Mouse (Mus musculus) embryonic facial prominence, embryonic 14.5 days (tissue): ENCODE results near the gene Unc5b. TPM values are rescaled to one million over a fixed set of nuclear protein-coding genes. Genes with fewer than 3 reads are reported as not detected.
"Not testable (repeated sequence)": the region's sequence is repeated elsewhere in the genome, so short reads cannot be mapped to it uniquely, and the experiment has no call there.

Source experiments
- ATAC-seq: fragments of 200-750 bp; cut with Nextera tagmentation; 2 replicates; pipeline ENCODE4 v1.8.0; 2017; ENCODE audit warnings: low read depth, moderate number of reproducible peaks, moderate TSS enrichment
- DNase-seq: peaks from one replicate; pipeline ENCODE4 v3.0.0-alpha.2; 2015; ENCODE audit warnings: low spot score
- H3K27ac ChIP-seq: fragments of 300-500 bp; sonication (generic); replicated peaks from 2 replicates; pipeline ENCODE4 v1.5.1; 2014; ENCODE audit warnings: low read depth, mild to moderate bottlenecking, low read length, moderate library complexity
- H3K27me3 ChIP-seq: fragments of 300-500 bp; sonication (generic); replicated peaks from 2 replicates; pipeline ENCODE4 v1.6.1; 2014; ENCODE audit warnings: low read length; ENCODE audit not compliant: control insufficient read depth, insufficient read depth
- H3K36me3 ChIP-seq: fragments of 300-500 bp; sonication (generic); 2 replicates; pipeline ENCODE4 v1.6.1; 2014; ENCODE audit warnings: low read length, mixed read lengths; ENCODE audit not compliant: control insufficient read depth, insufficient read depth
- H3K4me1 ChIP-seq: fragments of 300-500 bp; sonication (generic); 2 replicates; pipeline ENCODE4 v1.6.1; 2014; ENCODE audit warnings: antibody characterized with exemption, low read length; ENCODE audit not compliant: control insufficient read depth, insufficient read depth
- H3K4me2 ChIP-seq: fragments of 300-500 bp; sonication (generic); 2 replicates; pipeline ENCODE4 v1.6.1; 2014; ENCODE audit warnings: low read depth, mild to moderate bottlenecking, low read length, moderate library complexity, mixed read lengths
- H3K4me3 ChIP-seq: fragments of 300-500 bp; sonication (generic); 2 replicates; pipeline ENCODE4 v1.5.1; 2014; ENCODE audit warnings: low read depth, mild to moderate bottlenecking, low read length
- H3K9ac ChIP-seq: fragments of 300-500 bp; sonication (generic); 2 replicates; pipeline ENCODE4 v1.6.1; 2014; ENCODE audit warnings: low read depth, mild to moderate bottlenecking, low read length, moderate library complexity, mixed read lengths
- H3K9me3 ChIP-seq: fragments of 300-500 bp; sonication (generic); 2 replicates; pipeline ENCODE4 v1.6.1; 2016; ENCODE audit warnings: low read length; ENCODE audit not compliant: control insufficient read depth
- WGBS: fragments of 180-500 bp; shearing (Covaris S2); extraction: QIAGEN DNeasy Blood & Tissue Kit; methylation state at CpG from one replicate; pipeline ENCODE4 v1.1.7; 2014; 5-methylcytosine and 5-hydroxymethylcytosine counted together
- polyA plus RNA-seq: library from polyadenylated mRNA; unstranded; fragments of >200 nt; fragmentation: Nextera tagmentation; extraction: Ambion mirVana; gene quantifications from 2 replicates; pipeline ENCODE4 v1.2.1, GENCODE M21; 2014

Gene Unc5b
- polyA plus RNA-seq, 1 experiment from 2014 or later = 6.6 TPM

DNA sequence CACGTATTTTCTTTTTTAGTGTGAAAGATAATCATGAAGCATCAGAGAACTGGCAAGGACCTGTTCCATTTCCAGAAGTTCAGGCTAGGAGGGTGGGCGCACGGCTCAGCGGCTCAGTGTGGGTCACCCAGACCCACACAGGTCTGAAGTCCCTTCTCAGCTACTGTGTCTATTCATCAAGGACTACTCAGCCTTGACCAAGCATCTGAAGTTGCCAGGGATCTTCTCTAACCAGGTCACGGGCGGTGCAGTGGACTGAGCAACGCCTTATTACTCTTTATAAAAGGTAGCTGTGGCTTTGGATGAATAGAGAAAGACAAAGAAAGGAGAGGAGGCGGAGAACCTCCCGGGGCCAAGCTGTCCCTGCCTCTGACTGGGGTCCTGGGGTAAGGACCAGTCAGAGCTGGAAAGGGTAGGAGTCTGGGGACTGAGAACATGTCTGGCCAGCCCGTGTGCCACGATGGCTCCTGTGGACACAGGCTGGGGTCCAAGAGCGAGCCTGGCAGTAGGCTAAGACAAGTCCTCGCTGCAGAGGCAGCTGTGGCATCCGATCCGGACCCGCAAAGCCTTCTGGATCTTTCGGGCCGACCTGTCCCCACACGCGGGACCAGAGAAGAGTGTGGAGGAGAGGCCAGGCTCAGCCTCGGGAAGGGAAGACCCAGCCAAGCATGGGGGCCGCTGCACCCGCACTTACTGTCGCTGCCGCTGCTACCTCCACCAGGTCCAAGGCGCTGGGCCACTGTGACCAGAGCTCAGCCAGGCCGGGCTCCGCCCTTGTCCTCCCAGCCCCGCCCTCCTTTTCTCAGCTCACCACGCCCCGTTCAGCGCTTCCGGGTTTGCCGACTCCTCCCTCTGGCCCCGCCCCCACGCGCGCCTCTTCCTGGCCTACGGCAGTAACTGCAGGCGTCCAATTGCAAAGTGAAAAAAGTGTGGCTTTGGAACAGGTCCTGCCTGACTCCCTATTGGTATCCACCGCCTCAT is 79.1 kb downstream of the Unc5b start, which contains the start of gene Slc29a3:
TSS of gene Slc29a3 (minus strand) at position 755 of the 981 bp plus-strand sequence.
- peaks cover 11% of the 10 kb centered on the region; the same call in 1 of the 2 replicates for H3K36me3 ChIP-seq
- peak within 1 kb of the TSS; percentile 77 for H3K4me2 ChIP-seq
- no peaks in the 10 kb centered on the region for H3K27me3 ChIP-seq
- peak; percentile 96 for ATAC-seq
- peak; percentile 97 for DNase-seq
- peak within 1 kb of the TSS; percentile 62 for H3K27ac ChIP-seq
- no peaks in the 10 kb centered on the region for H3K9me3 ChIP-seq
- peak within 1 kb of the TSS; percentile 87 for H3K9ac ChIP-seq
- H3K4me1 ChIP-seq = peaks cover 7% of the 10 kb centered on the region; the same call in 1 of the 2 replicates
- WGBS = 9% methylated on average over 31 of the region's 41 CpGs
- H3K4me3 ChIP-seq = peak within 1 kb of the TSS; percentile 63

DNA sequence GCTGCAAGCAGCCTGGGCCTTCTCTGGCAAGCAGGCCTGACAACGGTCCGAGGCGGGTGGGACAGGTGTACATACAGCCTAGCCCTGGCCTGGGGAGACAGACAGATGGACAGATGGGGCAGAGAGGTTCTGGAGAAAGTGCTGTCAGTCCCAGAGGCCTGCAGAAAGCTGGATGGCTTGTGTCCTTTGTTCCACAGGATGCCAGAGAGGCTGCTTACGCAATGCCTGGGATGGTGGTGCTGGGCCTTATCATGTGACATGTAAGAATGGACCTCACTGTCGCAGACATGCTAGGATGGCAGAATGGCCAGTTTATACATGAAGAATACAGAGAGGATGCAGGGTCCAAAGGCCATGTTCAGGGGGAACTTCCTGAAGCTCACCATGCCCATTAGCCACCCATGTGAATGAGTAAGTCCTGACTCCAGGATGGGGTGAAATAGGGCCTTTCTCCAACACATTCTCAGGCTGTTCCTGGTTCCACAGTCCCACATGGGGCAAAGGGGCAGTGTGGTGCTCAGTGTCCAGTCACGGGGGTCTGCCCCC is 83.6 kb downstream of the Unc5b start:
- H3K27me3 ChIP-seq = no peaks in the 10 kb centered on the region
- H3K27ac ChIP-seq = no peak overlapping the region
- H3K9ac ChIP-seq = no peak overlapping the region
- 79% methylated on average over 6 of the region's 6 CpGs for WGBS
- peaks cover 4% of the 10 kb centered on the region; the same call in 1 of the 2 replicates for H3K4me1 ChIP-seq
- H3K36me3 ChIP-seq = peaks cover 15% of the 10 kb centered on the region; the same call in 1 of the 2 replicates
- H3K4me3 ChIP-seq = no peak overlapping the region
- ATAC-seq (no peak), DNase-seq (no peak)
- no peak overlapping the region for H3K4me2 ChIP-seq
- no peaks in the 10 kb centered on the region for H3K9me3 ChIP-seq

DNA sequence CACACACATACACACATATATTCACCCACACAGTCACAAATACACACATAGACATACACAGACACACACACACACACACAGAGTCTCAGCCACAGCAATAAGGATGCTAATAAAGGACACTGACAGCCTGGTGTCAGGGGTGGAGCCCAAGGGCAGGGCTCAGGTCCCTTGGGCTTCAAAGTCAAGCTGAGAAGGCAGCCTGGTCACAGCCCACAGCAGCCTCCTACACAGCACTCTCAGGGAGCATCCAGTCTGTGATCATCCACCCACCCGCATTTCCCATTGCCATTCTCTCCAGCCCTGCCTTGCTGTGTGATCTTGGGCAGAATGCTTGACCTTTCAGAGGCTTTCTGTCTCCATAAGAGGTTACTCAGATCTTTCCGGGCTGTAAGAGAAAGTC is 84.9 kb downstream of the Unc5b start:
- H3K9ac ChIP-seq = no peak overlapping the region
- H3K4me3 ChIP-seq = no peak overlapping the region
- 94% methylated on average over 2 of the region's 2 CpGs for WGBS
- no peak overlapping the region for H3K4me2 ChIP-seq
- ATAC-seq (no peak), DNase-seq (no peak)
- no peaks in the 10 kb centered on the region for H3K9me3 ChIP-seq
- H3K27me3 ChIP-seq = no peaks in the 10 kb centered on the region
- H3K36me3 ChIP-seq = peaks cover 15% of the 10 kb centered on the region; the same call in 1 of the 2 replicates
- H3K4me1 ChIP-seq = peaks cover 3% of the 10 kb centered on the region; the same call in 1 of the 2 replicates
- H3K27ac ChIP-seq = no peak overlapping the region

DNA sequence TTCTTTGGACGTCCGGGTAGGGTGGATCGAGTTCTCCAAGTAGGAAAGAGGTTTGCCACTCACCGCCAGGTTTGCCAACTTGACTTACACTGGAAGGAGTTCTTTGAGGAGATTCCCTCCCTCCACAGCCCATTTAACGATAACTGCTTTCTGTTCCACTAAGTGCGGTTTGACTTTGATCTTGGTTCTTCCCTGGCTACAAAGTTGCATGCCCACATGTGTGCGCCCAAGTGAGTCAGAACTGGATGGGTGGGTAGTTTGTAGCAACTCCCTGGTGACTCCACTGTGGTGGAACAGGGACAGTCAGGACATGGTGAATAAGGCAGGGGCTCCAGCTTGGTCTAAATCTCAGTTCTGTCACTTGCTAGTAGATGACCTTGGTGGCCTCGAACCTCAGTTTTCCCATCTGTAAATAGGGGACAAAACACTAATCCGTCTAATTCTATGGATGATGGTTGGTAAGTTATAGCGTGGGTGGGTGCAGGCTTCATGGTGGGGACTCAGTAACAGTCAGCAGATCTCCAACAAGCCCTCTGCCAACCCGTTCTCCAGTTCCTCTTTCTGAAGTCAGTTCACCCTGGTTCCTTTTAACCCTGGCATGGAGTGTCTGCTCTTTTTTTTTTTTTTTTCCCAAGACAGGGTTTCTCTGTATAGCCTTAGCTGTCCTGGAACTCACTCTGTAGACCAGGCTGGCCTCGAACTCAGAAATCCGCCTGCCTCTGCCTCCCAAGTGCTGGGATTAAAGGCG is 86.7 kb downstream of the Unc5b start:
- Histone ChIP-seq H3K9me3 (no peaks in the 10 kb centered on the region), H3K9ac (no peak overlapping the region), H3K4me1 (no peaks in the 10 kb centered on the region), H3K4me3 (no peak overlapping the region), H3K27me3 (no peaks in the 10 kb centered on the region), H3K27ac (no peak overlapping the region), H3K36me3 (peaks cover 15% of the 10 kb centered on the region; the same call in 1 of the 2 replicates), H3K4me2 (no peak overlapping the region)
- DNase-seq (no peak), ATAC-seq (no peak)
- WGBS = 86% methylated on average over 14 of the region's 14 CpGs

DNA sequence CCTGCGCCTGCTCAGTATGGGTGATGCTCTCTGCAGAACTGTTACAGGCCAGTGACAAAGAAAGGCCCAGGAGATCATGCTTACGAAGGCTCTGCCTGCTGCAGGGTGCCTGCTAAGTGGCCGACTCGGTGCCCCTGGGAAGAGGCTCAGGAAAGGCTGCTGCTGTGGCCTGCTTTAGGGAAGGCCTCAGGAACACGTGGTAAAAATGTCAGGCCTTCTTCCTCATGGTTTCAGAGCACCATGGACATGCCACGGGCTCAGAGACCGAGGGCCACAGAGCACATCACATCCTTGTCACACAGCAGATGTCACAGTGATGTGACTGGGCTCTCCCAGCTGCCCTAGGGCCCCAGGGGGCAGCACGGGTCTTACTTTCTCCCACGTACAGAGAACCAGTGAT is 87.7 kb downstream of the Unc5b start:
- no peak for ATAC-seq
- DNase-seq = no peak
- no peaks in the 10 kb centered on the region for H3K4me1 ChIP-seq
- no peak overlapping the region for H3K9ac ChIP-seq
- no peaks in the 10 kb centered on the region for H3K27me3 ChIP-seq
- H3K4me2 ChIP-seq = no peak overlapping the region
- peaks cover 12% of the 10 kb centered on the region; the same call in 1 of the 2 replicates for H3K36me3 ChIP-seq
- no peak overlapping the region for H3K27ac ChIP-seq
- WGBS = 57% methylated on average over 9 of the region's 9 CpGs
- H3K9me3 ChIP-seq = no peaks in the 10 kb centered on the region
- no peak overlapping the region for H3K4me3 ChIP-seq

DNA sequence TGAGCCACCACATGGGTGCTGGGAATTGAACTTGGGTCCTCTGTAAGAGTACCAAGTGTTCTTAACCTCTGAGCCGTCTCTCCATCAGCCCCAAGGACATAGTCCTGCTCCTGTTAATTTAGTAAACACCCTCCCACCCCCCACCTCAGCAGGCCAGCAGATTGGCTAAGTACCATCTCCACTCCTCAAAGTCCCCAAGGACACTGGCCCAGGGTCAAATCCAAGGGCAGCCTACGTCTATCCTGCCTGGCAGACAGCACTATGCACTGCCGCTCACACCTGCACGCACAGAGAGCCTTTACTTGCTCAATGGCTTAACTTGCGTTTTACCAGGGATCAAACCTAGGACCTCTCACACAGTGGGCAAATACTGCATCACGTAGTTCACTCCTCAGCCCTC is 88.4 kb downstream of the Unc5b start:
- Histone ChIP-seq H3K4me2 (no peak overlapping the region), H3K4me3 (no peak overlapping the region), H3K27ac (no peak overlapping the region), H3K9me3 (no peaks in the 10 kb centered on the region), H3K27me3 (no peaks in the 10 kb centered on the region), H3K36me3 (peaks cover 5% of the 10 kb centered on the region; the same call in 1 of the 2 replicates), H3K9ac (no peak overlapping the region), H3K4me1 (no peaks in the 10 kb centered on the region)
- DNase-seq (no peak), ATAC-seq (no peak)
- 74% methylated on average over 6 of the region's 6 CpGs for WGBS

DNA sequence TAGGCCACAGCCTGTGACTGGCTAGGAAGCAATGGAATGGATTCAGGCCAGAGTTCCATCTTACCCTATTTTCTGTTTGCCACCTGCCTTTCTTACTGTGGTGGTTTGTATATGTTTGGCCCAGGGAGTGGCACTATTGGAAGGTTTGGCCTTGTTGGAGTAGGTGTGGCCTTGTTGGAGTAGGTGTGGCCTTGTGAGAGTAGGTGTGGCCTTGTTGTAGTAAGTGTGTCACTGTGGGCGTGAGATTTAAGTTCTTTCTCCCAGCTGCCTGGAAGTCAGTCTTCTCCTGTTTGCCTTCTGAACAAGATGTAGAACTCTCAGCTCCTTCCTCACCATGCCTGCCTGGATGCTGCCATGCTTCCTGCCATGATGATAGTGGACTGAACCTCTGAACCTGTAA is 89.1 kb downstream of the Unc5b start:
- not testable (repeated sequence) for H3K4me1 ChIP-seq, H3K27me3 ChIP-seq, H3K4me3 ChIP-seq, DNase-seq, H3K36me3 ChIP-seq, H3K9me3 ChIP-seq, H3K27ac ChIP-seq, H3K9ac ChIP-seq, H3K4me2 ChIP-seq, ATAC-seq
- WGBS = 68% methylated on average over 1 of the region's 1 CpGs

DNA sequence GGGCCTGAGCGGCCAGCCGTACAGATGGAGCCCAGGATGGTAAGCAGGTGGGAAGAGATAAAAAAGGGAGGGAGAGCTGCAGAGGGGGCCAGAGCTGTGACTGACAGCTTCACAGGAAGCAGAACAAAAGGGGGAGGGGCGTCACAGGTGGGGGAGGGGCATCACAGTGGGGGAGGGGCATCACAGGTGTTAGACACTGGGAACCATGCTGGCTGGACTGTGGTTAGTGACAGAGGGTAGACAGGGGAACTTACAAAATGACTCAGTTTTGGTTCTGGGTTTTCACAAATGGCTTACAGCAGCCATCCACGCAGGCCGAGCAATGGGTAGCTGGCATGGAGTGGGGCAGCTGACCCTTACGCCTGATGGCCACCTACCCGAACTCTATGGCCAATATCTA is 89.9 kb downstream of the Unc5b start:
- no peak overlapping the region for H3K4me3 ChIP-seq
- no peak for ATAC-seq
- no peak overlapping the region for H3K9ac ChIP-seq
- WGBS = 79% methylated on average over 7 of the region's 7 CpGs
- no peaks in the 10 kb centered on the region for H3K9me3 ChIP-seq
- H3K27ac ChIP-seq = no peak overlapping the region
- no peaks in the 10 kb centered on the region for H3K27me3 ChIP-seq
- H3K36me3 ChIP-seq = peaks cover 10% of the 10 kb centered on the region
- H3K4me1 ChIP-seq = no peaks in the 10 kb centered on the region
- H3K4me2 ChIP-seq = no peak overlapping the region
- no peak for DNase-seq
